Mouse (Mus musculus) layer of hippocampus, adult 11-12 months (tissue): ENCODE data around the gene Psmd11.

Experiments used
- DNase-seq: peaks from one replicate; pipeline ENCODE4 v3.0.0; 2022; ENCODE audit warnings: low spot score

Gene Psmd11

DNA sequence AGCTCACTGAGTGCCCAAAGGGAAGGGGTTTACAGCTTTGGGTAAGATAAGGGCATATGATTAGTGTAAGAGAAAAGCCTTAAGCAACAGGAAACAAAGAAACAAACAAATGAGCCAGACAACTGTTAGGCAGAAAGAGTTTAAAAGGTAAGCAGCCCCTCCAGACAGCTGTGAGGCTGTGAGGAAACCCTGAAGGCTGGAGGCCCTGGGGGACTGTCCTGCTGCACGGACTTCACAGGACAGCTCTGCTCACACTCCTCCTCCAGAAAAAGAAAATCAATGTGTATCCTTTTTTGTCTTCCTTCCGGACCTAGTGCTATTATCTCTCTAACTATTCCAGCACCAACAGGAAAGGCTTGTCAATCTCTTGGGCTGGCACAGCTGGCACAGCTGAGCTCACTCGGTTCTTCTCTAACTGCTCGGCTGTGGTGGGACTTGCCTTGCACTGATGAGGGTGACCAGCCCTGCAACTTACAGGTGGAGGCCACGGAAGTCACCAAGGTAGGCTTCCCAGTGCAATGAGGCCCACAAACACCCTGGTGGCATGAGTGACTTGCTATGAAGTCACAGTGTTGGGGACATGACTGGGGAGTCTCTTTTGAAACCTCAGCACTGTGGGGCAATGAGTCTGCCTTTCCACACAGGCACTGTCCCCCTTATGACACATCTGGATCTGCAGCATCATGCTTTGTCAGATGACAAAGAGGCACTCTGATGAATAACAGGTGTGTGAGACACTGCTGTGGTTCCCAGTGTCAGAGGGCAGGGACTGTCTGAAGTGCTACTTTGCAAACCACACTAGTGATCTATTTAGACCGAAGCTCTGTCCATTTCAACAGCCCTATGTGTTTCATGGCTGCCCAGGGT lies 76.3 kb downstream of the Psmd11 start:
- DNase-seq, result no peak

DNA sequence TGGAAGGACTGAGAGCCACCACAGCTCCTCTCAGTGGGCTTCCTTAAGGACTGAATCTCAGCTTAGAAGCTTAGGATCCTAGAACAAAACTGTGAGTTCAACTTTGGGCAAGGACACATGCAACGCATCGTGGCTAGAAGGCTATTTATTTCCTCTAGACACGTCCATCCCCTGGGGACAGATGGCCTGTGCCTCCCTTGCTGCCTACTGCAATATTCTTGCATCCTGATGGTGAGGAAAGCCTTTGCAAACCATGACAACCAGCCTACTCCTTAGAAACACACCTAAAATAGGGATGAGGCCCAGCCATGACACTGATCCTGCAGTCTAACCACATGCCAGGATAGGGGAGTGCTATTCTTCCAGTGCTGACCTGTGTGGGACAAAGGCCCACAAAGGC lies 77.2 kb downstream of the Psmd11 start:
- no peak for DNase-seq

DNA sequence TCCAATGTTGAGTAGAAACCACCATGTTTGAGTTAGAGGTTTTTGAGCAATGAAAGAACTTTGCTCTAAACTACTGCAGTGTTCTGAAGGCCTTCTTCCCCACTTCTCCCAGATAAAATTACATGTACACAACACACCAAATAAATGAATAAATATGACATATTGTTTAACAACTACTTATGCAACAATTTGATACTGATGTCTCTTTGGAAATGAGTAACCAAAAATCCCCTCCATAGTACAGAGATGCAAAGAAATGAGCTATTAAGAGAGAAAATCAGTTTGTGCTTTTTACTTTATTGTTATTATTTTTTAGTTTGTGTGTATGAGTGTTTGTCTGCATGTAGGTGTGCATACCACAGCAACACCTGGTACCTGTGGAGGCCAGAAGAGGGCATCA lies 78.1 kb downstream of the Psmd11 start:
- DNase-seq, result no peak

DNA sequence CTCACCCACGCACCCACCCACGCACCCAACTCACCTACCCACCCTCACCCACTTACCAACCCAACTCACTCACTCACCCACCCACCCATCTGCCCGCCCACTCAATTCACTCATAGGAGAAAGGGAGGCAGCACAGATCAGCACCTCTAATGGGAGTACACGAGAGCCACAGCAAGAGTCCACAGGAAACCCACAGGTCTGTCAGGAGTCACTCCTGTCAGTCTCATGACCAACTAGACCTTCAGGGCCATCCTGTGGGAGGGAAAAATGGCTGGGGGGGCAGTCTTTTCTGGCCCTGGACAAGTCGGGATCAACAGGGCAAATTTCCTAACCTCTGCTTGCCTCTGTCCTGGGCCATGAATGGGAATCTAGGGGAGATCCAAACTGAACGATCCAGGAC lies 79.4 kb downstream of the Psmd11 start:
- no peak for DNase-seq

DNA sequence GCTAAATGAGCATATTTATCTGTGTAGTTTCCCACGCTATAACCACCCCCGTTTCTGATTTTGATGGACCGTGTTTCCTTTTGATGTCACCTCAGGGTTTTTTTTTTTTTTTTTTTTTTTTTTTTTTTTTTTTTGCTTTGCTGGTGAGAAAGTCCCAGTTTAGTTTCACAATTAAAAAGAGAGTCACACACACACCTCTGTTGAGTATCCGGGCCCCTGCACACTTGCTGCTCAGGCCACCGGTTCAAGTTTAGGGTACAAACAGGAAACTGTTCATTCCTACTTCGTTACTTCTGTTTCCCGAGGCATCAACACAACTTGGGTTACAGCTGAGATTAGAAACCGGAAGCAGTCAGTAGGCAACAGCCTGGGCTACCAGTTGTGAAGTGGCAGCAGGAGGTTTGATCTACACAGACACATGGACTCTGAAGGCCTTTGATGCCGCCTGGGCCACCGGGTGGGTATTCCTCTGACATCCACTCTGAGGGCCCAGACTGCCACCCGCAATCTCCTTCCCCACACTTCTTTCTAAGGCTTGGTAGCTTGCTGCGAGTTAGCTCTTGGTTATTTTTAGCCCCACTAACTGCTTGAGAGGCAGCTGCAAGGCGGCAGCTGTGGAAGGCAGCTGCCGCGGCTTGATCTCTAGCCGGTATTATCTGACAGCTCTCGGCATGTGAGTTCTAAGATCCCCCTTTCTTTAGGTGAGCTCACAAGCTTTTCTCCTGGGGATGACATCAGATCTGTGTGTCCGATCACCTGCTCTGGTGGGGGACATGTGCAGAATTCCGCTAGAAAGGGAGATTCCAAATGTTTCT lies 80.2 kb downstream of the Psmd11 start:
- no peak for DNase-seq

DNA sequence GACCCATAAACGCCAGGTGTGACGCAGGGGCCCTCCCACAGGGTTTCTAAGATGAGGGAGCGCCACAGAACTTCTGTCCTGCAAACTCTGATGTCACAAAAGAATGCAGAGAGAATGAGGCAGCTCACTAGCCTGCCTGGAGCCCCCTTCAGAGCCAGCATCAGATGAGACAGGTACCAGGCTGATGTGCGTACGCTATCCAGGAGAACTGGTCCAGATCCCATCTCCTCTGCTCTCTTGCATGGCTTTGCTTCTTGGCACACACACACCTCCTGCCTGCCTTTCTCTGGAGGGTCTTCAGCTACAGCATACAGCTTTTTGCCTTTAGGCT lies 80.7 kb downstream of the Psmd11 start:
- DNase-seq, result no peak

DNA sequence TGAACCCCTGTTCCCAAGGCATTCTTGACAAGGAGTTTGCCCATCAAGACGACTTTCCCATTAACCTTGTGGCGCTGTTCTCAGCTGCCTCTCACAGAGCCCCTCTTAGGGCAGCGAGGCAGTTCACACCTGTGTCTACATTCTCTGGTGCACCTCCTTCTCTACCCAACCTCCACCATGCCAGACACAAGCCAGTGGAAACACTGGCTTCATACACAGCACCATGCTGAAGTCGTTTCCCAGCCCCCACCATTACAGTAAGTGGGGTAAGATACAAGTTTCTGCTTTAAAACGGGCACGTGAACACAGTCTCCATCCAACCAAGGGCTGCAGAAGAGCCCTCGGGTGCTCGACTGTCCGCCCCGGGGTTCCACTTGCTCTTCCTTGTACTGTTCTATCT lies 81.7 kb downstream of the Psmd11 start:
- DNase-seq, result no peak

DNA sequence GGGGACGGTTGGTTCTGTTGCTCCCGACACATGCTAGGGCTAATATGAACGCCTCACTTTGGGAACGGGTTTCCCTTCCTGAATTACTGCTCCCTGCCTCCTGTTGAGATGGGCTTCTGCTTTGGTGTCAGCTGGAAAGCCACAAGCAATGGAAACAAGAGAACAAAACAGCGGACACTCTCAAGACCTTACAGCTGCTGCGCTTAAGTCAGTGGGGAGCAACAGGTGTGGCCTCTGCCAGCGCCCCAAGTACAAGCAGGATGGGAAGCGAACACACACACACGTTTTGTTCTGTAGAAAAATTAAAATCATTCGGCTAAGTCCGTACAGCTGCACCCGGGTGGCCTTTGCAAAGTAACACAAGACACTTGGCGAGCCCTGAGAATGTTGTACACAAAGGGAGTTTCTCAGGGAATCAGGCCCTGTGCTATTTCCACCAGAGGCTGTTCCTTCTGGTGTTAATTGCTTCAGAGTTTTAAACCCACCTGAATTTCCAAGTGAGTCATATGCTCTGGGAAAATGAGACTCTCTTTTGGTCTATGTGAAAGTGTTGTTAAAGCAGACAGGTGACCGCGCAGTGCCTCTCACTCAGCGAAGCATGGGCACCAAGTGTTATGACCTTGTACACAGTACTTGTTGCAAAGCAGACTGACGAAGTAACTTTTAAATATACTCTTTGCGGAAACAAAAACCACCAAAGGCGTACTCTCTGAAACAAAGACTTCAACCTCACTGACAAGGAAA lies 84.1 kb downstream of the Psmd11 start:
- no peak for DNase-seq

DNA sequence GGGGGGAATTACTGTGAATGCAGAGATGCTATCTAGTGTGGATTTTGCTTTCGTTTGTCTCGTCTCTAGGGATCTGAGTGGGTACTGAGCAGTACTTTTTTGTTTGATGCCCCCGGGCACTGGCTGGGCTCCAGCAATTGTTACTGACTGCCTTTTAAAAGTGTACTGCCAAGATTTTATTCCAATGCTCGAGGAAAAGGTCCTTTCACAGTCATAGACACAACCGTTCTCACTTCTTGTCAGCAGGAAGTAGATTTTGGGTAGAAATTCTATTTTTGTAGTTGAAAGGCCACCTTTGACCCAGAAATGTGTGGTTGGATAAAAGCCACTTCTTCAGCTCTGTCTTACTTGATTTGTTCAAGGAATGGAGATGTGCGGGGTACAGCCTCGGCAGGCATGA lies 85.4 kb downstream of the Psmd11 start:
- DNase-seq, result no peak

DNA sequence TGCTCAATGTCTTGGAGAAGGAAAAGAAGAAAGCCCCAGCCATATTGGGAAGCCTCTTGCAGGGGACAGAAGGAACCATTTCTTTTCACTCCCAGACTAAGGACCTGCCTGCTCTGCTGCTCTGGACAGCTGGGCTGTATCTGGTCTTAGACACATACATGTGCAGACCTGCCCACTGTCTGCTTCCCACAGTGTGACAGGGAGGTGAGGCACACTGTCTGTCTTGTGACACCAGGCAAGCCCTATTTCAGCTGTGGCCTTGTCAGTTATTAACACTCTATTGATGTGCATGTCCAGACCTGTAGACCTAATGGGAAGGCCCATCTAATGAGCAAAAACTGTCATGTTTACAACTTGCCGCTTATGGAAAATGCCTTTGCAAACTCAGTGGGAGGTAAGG lies 86.9 kb downstream of the Psmd11 start:
- DNase-seq, result no peak

DNA sequence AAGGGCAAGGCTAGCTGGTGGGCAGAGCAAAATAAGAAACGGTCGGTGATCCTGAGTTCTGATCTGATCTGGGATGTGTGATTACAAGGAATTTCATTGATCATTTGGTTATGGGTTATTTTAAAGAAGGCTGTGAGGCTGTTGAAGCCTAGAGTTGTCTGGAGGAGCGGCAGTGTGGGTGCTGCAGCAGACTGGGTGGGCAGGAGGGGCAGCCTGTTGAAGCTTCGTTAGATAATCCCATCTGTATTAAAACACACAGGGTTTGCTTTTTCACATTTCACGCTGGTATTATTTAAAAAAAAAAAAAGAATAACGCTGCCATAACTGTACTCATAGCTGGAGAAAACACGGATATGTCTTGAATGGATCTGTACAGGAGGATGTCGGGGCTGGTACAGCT lies 87.5 kb downstream of the Psmd11 start:
- no peak for DNase-seq

DNA sequence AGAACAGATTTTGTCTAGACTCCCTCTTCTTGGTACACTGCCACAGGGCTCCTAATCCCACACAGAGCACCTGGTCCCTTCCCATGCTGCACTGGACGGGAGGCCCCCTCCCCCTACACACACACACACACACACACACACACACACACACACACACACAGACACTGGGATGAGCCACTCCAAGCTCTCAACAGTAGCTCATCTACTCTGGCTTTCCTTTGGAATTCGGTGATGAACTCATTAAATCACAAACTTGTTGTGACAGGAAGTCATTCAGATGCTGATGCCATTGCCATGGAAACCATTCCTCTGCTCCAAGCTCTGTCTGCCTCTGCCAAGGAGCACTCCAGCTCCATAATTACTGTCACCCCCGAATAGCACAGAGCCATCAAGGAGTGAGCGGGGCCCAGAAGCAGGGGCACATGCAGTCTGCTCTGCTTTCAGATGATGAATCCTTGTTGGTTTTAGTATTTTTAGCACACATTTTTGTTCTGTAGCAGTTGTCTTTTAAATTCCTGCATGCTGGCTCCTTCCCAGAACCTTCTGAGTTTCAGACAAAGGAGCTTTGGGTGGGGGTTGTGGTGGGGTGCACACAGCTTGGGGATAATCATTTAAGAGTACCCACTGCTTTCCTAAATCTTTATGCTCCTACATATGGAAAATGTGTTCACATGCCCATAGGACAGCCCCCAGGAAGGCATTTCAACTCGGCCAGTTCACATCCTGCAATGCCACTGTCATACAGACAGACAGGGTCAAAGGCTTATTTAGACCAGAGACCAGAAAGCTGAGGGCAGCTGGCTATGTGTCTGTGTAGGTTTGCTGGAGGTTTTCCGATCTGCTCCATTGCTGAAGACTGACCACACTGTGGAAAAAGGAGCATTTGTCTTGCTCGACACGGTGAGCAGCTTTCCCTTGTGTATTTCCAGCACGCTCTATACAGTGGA lies 90.3 kb downstream of the Psmd11 start:
- peak; percentile 74 for DNase-seq

DNA sequence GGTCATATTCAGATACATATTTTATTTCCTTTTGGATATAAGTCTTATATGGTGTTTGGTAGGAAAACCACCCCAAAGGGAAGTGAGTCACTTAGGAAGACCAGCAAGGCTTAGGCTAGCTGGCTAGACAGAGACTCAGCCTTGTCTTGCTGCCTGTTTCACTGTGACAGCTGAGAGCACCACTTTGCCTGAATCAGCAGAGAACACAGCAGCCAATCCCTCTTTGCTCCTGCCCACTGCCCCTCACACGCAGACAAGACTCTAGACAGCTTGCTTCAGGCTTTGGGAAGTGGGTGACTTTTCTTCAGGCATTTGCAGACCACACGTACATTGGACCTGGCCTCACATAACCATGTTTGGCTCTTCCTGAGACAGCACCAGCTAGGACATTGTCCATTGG lies 92.7 kb downstream of the Psmd11 start:
- DNase-seq, result no peak
